Mouse (Mus musculus) cerebellum, postnatal 4 days (tissue): ENCODE measurements at regions not wholly inside any gene's neighbourhood (a gene's known extent, or its start where the extent isn't known, plus 50 kb on each side); places are given as distances from the start of the nearest gene placed in this dataset.
A peak's percentile ranks its signal among the peaks of the same experiment; 100 is the strongest.
"Not testable (repeated sequence)": the region's sequence is repeated elsewhere in the genome, so short reads cannot be mapped to it uniquely, and the experiment has no call there.

Experiments
- DNase-seq, 2 experiments: peaks; one replicate each; pipeline ENCODE4 v3.0.0; 2022; ENCODE audit warnings: low spot score in 2 of 2, mixed read lengths in 1 of 2

DNA sequence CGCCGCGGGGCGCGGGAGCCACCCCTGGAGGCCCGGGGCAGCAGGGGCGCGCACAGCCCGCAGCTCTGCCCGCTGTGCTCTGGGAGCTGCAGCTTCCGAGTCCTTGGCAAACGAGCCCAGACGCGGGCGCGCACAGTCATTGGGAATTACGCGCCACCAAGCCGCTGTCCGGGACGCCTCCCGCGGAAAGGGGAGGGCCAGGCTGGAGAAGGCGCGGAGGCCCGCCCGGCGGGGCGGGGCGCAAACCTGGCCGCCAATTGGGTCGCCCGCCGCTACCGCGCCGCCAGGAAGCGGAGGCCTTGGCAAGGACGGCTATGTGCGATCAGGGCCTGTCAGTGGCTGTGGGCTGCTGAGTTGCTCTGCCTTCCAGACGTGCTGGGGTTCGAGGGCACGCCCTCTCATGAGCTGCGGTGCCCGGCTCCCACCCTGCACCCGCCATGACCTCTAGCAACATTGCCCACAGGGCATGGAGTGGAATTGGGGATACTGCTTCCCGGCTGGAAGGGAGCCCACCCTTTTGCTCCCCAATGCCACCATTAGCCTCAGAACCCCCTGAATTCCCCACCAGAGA is 739.1 kb upstream of the Ywhaq start:
- DNase-seq = peak; percentile 1 to 20

DNA sequence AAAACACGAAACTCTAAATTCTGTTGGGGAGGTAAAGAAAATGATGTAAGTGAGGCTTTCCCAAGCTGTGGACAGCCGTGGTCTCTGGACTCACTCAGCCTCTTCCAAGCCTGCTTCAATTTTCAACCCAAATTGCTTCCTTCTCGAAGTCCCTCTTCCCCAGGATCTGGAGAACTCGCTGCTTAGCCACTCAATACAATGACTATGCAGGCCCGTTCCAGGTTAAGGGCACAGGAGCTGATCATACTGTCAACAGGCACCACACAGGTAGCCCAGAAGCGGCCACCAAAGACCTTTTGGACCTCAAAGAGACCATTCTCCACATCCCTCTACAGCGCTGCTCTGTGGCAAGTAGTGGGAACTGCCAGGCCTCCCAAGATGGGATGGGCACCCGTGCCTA is 737.9 kb upstream of the Ywhaq start:
- not testable (repeated sequence) for DNase-seq
